Mouse (Mus musculus): ENCODE measurements at regions not wholly inside any gene's neighbourhood (a gene's known extent, or its start where the extent isn't known, plus 50 kb on each side); places are given as distances from the start of the nearest gene placed in this dataset.

GRCm38 (mm10) chr1:143918146-143918774 is 85.7 kb downstream of the Rgs2 start:
- no peak for ATAC-seq (replicated peaks; ENCODE audit: extremely low read depth, insufficient read depth, low FRiP score)
- no peaks in the 10 kb centered on the region for H3K36me3 ChIP-seq (ENCODE audit: control insufficient read depth, insufficient read depth)
- no peaks in the 10 kb centered on the region for H3K9me3 ChIP-seq (replicated peaks; ENCODE audit: control insufficient read depth, low read length)
- H3K9ac ChIP-seq (ENCODE audit: low read length): no peak overlapping the region
- H3K27ac ChIP-seq (ENCODE audit: low read length): no peak overlapping the region; the same call in 1 of the 2 replicates
- no peak overlapping the region for H3K4me3 ChIP-seq (ENCODE audit: low read length)
- no peaks in the 10 kb centered on the region for H3K27me3 ChIP-seq (ENCODE audit: control insufficient read depth, insufficient read depth, low read length)
- H3K4me2 ChIP-seq (ENCODE audit: low read depth, low read length): no peak overlapping the region
- 82% methylated on average over 9 of the region's 9 CpGs for WGBS
- 0 out of 2 replicates have a peak, but pooled peaks cover 2% of the 10 kb centered on the region for H3K4me1 ChIP-seq (ENCODE audit: control insufficient read depth, insufficient read depth, low read length)

- Histone ChIP-seq H3K4me1 (ENCODE audit: control insufficient read depth, insufficient read depth, low read length) (0 out of 2 replicates have a peak, but pooled peaks cover 2% of the 10 kb centered on the region), H3K27me3 (ENCODE audit: control insufficient read depth, insufficient read depth, low read length) (no peaks in the 10 kb centered on the region), H3K27ac (ENCODE audit: low read length) (no peak overlapping the region; the same call in none of the 2 replicates), H3K4me2 (ENCODE audit: low read depth, low read length) (no peak overlapping the region), H3K9me3 (replicated peaks; ENCODE audit: control insufficient read depth, low read length) (no peaks in the 10 kb centered on the region), H3K4me3 (ENCODE audit: low read length) (no peak overlapping the region), H3K9ac (ENCODE audit: low read length) (no peak overlapping the region), H3K36me3 (ENCODE audit: control insufficient read depth, insufficient read depth) (no peaks in the 10 kb centered on the region)
- WGBS: 35% methylated on average over 5 of the region's 5 CpGs
- ATAC-seq (replicated peaks; ENCODE audit: extremely low read depth, insufficient read depth, low FRiP score): peak; percentile 23; the same call in 1 of the 2 replicates
These were observed 86.3 kb downstream of the Rgs2 start for GRCm38 (mm10) chr1:143917623-143918022.

- Histone ChIP-seq H3K36me3 (ENCODE audit: control insufficient read depth, insufficient read depth) (no peaks in the 10 kb centered on the region), H3K27me3 (ENCODE audit: control insufficient read depth, insufficient read depth, low read length) (no peaks in the 10 kb centered on the region), H3K4me1 (ENCODE audit: control insufficient read depth, insufficient read depth, low read length) (0 out of 2 replicates have a peak, but pooled peaks cover 2% of the 10 kb centered on the region), H3K4me3 (ENCODE audit: low read length) (no peak overlapping the region), H3K9me3 (replicated peaks; ENCODE audit: control insufficient read depth, low read length) (no peaks in the 10 kb centered on the region), H3K9ac (ENCODE audit: low read length) (no peak overlapping the region), H3K4me2 (ENCODE audit: low read depth, low read length) (no peak overlapping the region), H3K27ac (ENCODE audit: low read length) (peak overlapping the region; percentile 22)
- 69% methylated on average over 9 of the region's 9 CpGs for WGBS
- peak; percentile 39; the same call in 1 of the 2 replicates for ATAC-seq (replicated peaks; ENCODE audit: extremely low read depth, insufficient read depth, low FRiP score)
These were observed 87.4 kb downstream of the Rgs2 start for GRCm38 (mm10) chr1:143916587-143916986.

GRCm38 (mm10) chr1:143912586-143912985 is 91.4 kb downstream of the Rgs2 start:
- 0 out of 2 replicates have a peak, but pooled peaks cover under 1% of the 10 kb centered on the region for H3K4me1 ChIP-seq (ENCODE audit: control insufficient read depth, insufficient read depth, low read length)
- H3K9ac ChIP-seq (ENCODE audit: low read length): no peak overlapping the region
- no peak overlapping the region for H3K4me2 ChIP-seq (ENCODE audit: low read depth, low read length)
- no peak overlapping the region for H3K27ac ChIP-seq (ENCODE audit: low read length)
- WGBS: 64% methylated on average over 3 of the region's 3 CpGs
- H3K36me3 ChIP-seq (ENCODE audit: control insufficient read depth, insufficient read depth): no peaks in the 10 kb centered on the region
- H3K27me3 ChIP-seq (ENCODE audit: control insufficient read depth, insufficient read depth, low read length): no peaks in the 10 kb centered on the region
- no peak overlapping the region for H3K4me3 ChIP-seq (ENCODE audit: low read length)
- H3K9me3 ChIP-seq (replicated peaks; ENCODE audit: control insufficient read depth, low read length): no peaks in the 10 kb centered on the region
- ATAC-seq (replicated peaks; ENCODE audit: extremely low read depth, insufficient read depth, low FRiP score): no peak

GRCm38 (mm10) chr1:143911230-143911629 is 92.7 kb downstream of the Rgs2 start:
- H3K4me1 ChIP-seq (ENCODE audit: control insufficient read depth, insufficient read depth, low read length): no peaks in the 10 kb centered on the region
- no peaks in the 10 kb centered on the region for H3K27me3 ChIP-seq (ENCODE audit: control insufficient read depth, insufficient read depth, low read length)
- 65% methylated on average over 3 of the region's 3 CpGs for WGBS
- H3K27ac ChIP-seq (ENCODE audit: low read length): no peak overlapping the region
- H3K4me3 ChIP-seq (ENCODE audit: low read length): no peak overlapping the region
- ATAC-seq (replicated peaks; ENCODE audit: extremely low read depth, insufficient read depth, low FRiP score): no peak
- no peaks in the 10 kb centered on the region for H3K36me3 ChIP-seq (ENCODE audit: control insufficient read depth, insufficient read depth)
- no peak overlapping the region for H3K4me2 ChIP-seq (ENCODE audit: low read depth, low read length)
- no peaks in the 10 kb centered on the region for H3K9me3 ChIP-seq (replicated peaks; ENCODE audit: control insufficient read depth, low read length)
- H3K9ac ChIP-seq (ENCODE audit: low read length): no peak overlapping the region

- Histone ChIP-seq H3K4me3 (ENCODE audit: low read length) (no peak overlapping the region), H3K27me3 (ENCODE audit: control insufficient read depth, insufficient read depth, low read length) (no peaks in the 10 kb centered on the region)
These were observed 93.4 kb downstream of the Rgs2 start for GRCm38 (mm10) chr1:143910530-143910929.

GRCm38 (mm10) chr1:143907312-143907711 is 96.6 kb downstream of the Rgs2 start:
- WGBS: 57% methylated on average over 6 of the region's 6 CpGs

More at GRCm38 (mm10) chr1:143910530-143910929, 93.4 kb downstream of the Rgs2 start:
- Histone ChIP-seq H3K9me3 (replicated peaks; ENCODE audit: control insufficient read depth, low read length) (no peaks in the 10 kb centered on the region), H3K4me1 (ENCODE audit: control insufficient read depth, insufficient read depth, low read length) (no peaks in the 10 kb centered on the region), H3K27ac (ENCODE audit: low read length) (no peak overlapping the region), H3K36me3 (ENCODE audit: control insufficient read depth, insufficient read depth) (no peaks in the 10 kb centered on the region), H3K4me2 (ENCODE audit: low read depth, low read length) (no peak overlapping the region), H3K9ac (ENCODE audit: low read length) (no peak overlapping the region)
- no peak for ATAC-seq (replicated peaks; ENCODE audit: extremely low read depth, insufficient read depth, low FRiP score)

GRCm38 (mm10) chr1:143906881-143907280 is 97.1 kb downstream of the Rgs2 start:
- H3K27me3 ChIP-seq (ENCODE audit: control insufficient read depth, insufficient read depth, low read length): no peaks in the 10 kb centered on the region
- H3K4me1 ChIP-seq (ENCODE audit: control insufficient read depth, insufficient read depth, low read length): no peaks in the 10 kb centered on the region; the same call in 1 of the 2 replicates
- H3K9me3 ChIP-seq (replicated peaks; ENCODE audit: control insufficient read depth, low read length): no peaks in the 10 kb centered on the region
- H3K4me3 ChIP-seq (ENCODE audit: low read length): no peak overlapping the region
- H3K4me2 ChIP-seq (ENCODE audit: low read depth, low read length): no peak overlapping the region
- ATAC-seq (replicated peaks; ENCODE audit: extremely low read depth, insufficient read depth, low FRiP score): no peak
- no peak overlapping the region for H3K9ac ChIP-seq (ENCODE audit: low read length)
- no peaks in the 10 kb centered on the region for H3K36me3 ChIP-seq (ENCODE audit: control insufficient read depth, insufficient read depth)
- H3K27ac ChIP-seq (ENCODE audit: low read length): no peak overlapping the region

More at GRCm38 (mm10) chr1:143907312-143907711, 96.6 kb downstream of the Rgs2 start:
- no peak for ATAC-seq (replicated peaks; ENCODE audit: extremely low read depth, insufficient read depth, low FRiP score)
- Histone ChIP-seq H3K27ac (ENCODE audit: low read length) (no peak overlapping the region), H3K9ac (ENCODE audit: low read length) (no peak overlapping the region), H3K27me3 (ENCODE audit: control insufficient read depth, insufficient read depth, low read length) (no peaks in the 10 kb centered on the region), H3K4me1 (ENCODE audit: control insufficient read depth, insufficient read depth, low read length) (no peaks in the 10 kb centered on the region; the same call in 1 of the 2 replicates), H3K36me3 (ENCODE audit: control insufficient read depth, insufficient read depth) (no peaks in the 10 kb centered on the region), H3K4me3 (ENCODE audit: low read length) (no peak overlapping the region), H3K9me3 (replicated peaks; ENCODE audit: control insufficient read depth, low read length) (no peaks in the 10 kb centered on the region), H3K4me2 (ENCODE audit: low read depth, low read length) (no peak overlapping the region)

GRCm38 (mm10) chr1:143903985-143904384 is 100.0 kb downstream of the Rgs2 start:
- ATAC-seq (replicated peaks; ENCODE audit: extremely low read depth, insufficient read depth, low FRiP score): no peak
- Histone ChIP-seq H3K9me3 (replicated peaks; ENCODE audit: control insufficient read depth, low read length) (no peaks in the 10 kb centered on the region), H3K27ac (ENCODE audit: low read length) (no peak overlapping the region), H3K36me3 (ENCODE audit: control insufficient read depth, insufficient read depth) (no peaks in the 10 kb centered on the region), H3K9ac (ENCODE audit: low read length) (no peak overlapping the region), H3K27me3 (ENCODE audit: control insufficient read depth, insufficient read depth, low read length) (no peaks in the 10 kb centered on the region), H3K4me3 (ENCODE audit: low read length) (no peak overlapping the region), H3K4me2 (ENCODE audit: low read depth, low read length) (no peak overlapping the region), H3K4me1 (ENCODE audit: control insufficient read depth, insufficient read depth, low read length) (no peaks in the 10 kb centered on the region; the same call in 1 of the 2 replicates)
- 82% methylated on average over 3 of the region's 3 CpGs for WGBS
